Mouse (Mus musculus): ENCODE data around the gene Olfr686. TPM values are rescaled to one million over a fixed set of nuclear protein-coding genes. Genes with fewer than 3 reads are reported as not detected.

Gene Olfr686
- not detected for total RNA-seq (2023)

GRCm38 (mm10) chr7:105207385-105207784, at the start of gene Olfr686:
Gene Olfr686 (minus strand): TSS chr7:105207485.

DNA sequence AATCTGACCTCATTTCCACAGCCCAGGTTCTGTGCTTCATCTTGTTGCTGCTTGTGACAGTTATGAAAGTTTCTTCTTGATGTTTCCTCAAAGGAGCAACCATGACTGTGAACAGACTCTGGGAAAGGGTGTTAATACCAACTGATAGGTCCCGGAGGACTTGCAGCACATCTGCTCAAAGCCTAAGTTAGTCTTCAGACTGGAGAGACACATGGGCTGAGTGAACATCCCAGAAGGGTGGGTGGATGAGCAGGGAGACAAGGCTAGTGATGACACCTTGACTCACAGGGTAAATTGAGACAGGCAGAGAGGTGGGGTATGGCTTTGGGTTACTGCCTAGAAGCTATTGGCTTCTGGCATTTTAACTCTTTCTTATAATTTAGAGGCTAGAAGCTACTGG, 21.4 kb downstream of the Olfr686 start, which contains the start of gene Olfr685:
Olfr685 (minus strand) TSS at position 101 of the 400 bp plus-strand sequence.

GRCm38 (mm10) chr7:105163553-105163952, 43.7 kb downstream of the Olfr686 start, which contains the start of gene Olfr684:
Gene Olfr684 (minus strand): TSS chr7:105163653.

Other genes starting within 250 kb of the Olfr686 start
- not detected for gene Olfr670, start 244.9 kb downstream of the Olfr686 start, total RNA-seq (2023)
- not detected for gene Olfr671, start 228.4 kb downstream of the Olfr686 start, total RNA-seq (2023)
- gene Olfr672, start 205.5 kb downstream of the Olfr686 start, total RNA-seq (2023) = not detected
- gene Olfr675, start 179.0 kb downstream of the Olfr686 start, total RNA-seq (2023) = not detected
- not detected for gene Olfr676, start 174.8 kb downstream of the Olfr686 start, total RNA-seq (2023)
- gene Olfr677, start 156.1 kb downstream of the Olfr686 start, total RNA-seq (2023) = not detected
- gene Olfr678, start 143.0 kb downstream of the Olfr686 start, total RNA-seq (2023) = not detected
- not detected for gene Olfr679, start 126.3 kb downstream of the Olfr686 start, total RNA-seq (2023)
- gene Olfr680-ps1, start 114.7 kb downstream of the Olfr686 start, total RNA-seq (2023) = not detected
- gene Olfr681, start 90.6 kb downstream of the Olfr686 start, total RNA-seq (2023) = not detected
- not detected for gene Olfr683, start 60.5 kb downstream of the Olfr686 start, total RNA-seq (2023)
- not detected for gene Olfr684, start 43.8 kb downstream of the Olfr686 start, total RNA-seq (2023)
- not detected for gene Olfr685, start 21.5 kb downstream of the Olfr686 start, total RNA-seq (2023)
- not detected for gene Olfr688, start 80.6 kb upstream of the Olfr686 start, total RNA-seq (2023)
- gene Olfr689, start 103.7 kb upstream of the Olfr686 start, total RNA-seq (2023) = not detected
- not detected for gene Olfr690, start 126.6 kb upstream of the Olfr686 start, total RNA-seq (2023)
- not detected for gene Olfr691, start 134.8 kb upstream of the Olfr686 start, total RNA-seq (2023)
- gene Olfr692, start 160.7 kb upstream of the Olfr686 start, total RNA-seq (2023) = not detected
- gene Gm5901, start 167.6 kb upstream of the Olfr686 start, total RNA-seq (2023) = not detected
- 10 to 100 TPM; 47.0 to 56.8 TPM for gene Fam160a2, start 192.6 kb upstream of the Olfr686 start, total RNA-seq (2023)
- not detected for gene Cnga4, start 197.1 kb upstream of the Olfr686 start, total RNA-seq (2023)
- gene Cckbr, start 218.2 kb upstream of the Olfr686 start, total RNA-seq (2023) = not detected

Data from B cell, adult 67 days (primary cell).